Mouse (Mus musculus): Measurements from ENCODE around the gene Ccdc73. TPM values are rescaled to one million over a fixed set of nuclear protein-coding genes. Genes with fewer than 3 reads are reported as not detected.
A peak's percentile ranks its signal among the peaks of the same experiment; 100 is the strongest.

Ccdc73 gene
- polyA plus RNA-seq, 1 experiment from 2014 or later: 12.6 TPM

DNA sequence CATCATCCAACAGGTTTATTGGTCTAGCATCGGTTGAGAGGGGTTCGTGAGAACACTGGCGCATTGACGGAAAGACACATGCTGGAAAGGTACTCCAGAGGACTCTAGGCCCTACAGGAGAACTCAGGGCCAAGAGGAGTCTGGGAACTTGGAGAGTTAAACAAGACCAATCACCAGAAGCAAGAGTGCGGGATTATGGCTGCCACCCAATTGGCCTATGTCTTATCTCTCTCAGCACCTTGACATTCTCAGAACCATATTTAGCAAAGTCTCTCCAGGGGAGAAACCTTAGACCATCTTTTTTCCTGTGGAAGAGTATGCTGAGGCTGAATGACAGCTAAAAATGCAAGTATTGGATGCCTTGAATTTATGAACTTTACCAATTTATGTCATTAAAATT, 171.3 kb downstream of the Ccdc73 start:
- no peaks in the 10 kb centered on the region for H3K36me3 ChIP-seq (ENCODE audit: insufficient read depth, low read length)
- TF ChIP-seq CTCF (IDR thresholded peaks at IDR 0.05; ENCODE audit: low read depth): no peak
- no peak overlapping the region for H3K4me2 ChIP-seq (ENCODE audit: low read length)
- no peaks in the 10 kb centered on the region for H3K27me3 ChIP-seq (ENCODE audit: insufficient read depth, low read length)
- H3K4me1 ChIP-seq (replicated peaks; ENCODE audit: insufficient read depth, low read length): peaks cover 7% of the 10 kb centered on the region; the same call in 1 of the 2 replicates
- no peak overlapping the region for H3K4me3 ChIP-seq (replicated peaks; ENCODE audit: low read depth, low read length)
- no peaks in the 10 kb centered on the region for H3K9me3 ChIP-seq (replicated peaks; ENCODE audit: low read length)
- H3K9ac ChIP-seq (ENCODE audit: low read depth, low read length): no peak overlapping the region
- no peak overlapping the region for H3K27ac ChIP-seq
- DNase-seq (ENCODE audit: low spot score) (no peak), ATAC-seq (replicated peaks; ENCODE audit: low FRiP score, low read depth) (no peak)
- 91% methylated on average over 5 of the region's 5 CpGs for WGBS

DNA sequence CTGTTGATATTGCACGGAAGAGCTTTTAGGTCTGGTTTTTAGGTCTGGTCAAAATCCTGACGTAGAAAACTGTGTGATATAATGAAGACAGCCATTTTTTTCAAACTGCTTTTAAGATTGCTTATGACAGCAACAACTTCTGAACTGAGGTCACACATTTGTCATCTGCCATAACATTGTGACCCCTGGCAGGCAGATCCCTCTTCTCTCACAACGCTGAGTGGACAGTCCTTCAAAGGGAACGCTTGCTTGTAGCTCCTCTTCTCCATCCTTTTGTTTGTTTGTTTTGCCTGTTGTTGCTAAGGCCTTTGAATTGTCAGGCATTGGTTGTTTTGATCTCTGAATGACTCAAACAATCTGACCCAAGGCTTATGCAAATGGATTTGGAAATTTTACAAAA, 173.3 kb downstream of the Ccdc73 start:
- 60% methylated on average over 4 of the region's 4 CpGs for WGBS
- no peak for DNase-seq (ENCODE audit: low spot score)
- H3K9me3 ChIP-seq (replicated peaks; ENCODE audit: low read length): no peaks in the 10 kb centered on the region
- H3K9ac ChIP-seq (ENCODE audit: low read depth, low read length): no peak overlapping the region
- TF ChIP-seq CTCF (IDR thresholded peaks at IDR 0.05; ENCODE audit: low read depth): no peak
- H3K4me3 ChIP-seq (replicated peaks; ENCODE audit: low read depth, low read length): no peak overlapping the region
- H3K27me3 ChIP-seq (ENCODE audit: insufficient read depth, low read length): no peaks in the 10 kb centered on the region
- H3K36me3 ChIP-seq (ENCODE audit: insufficient read depth, low read length): no peaks in the 10 kb centered on the region
- H3K4me1 ChIP-seq (replicated peaks; ENCODE audit: insufficient read depth, low read length): peaks cover 1% of the 10 kb centered on the region; the same call in 1 of the 2 replicates
- no peak overlapping the region for H3K4me2 ChIP-seq (ENCODE audit: low read length)
- ATAC-seq (replicated peaks; ENCODE audit: low FRiP score, low read depth): no peak
- H3K27ac ChIP-seq: no peak overlapping the region

- H3K27me3 ChIP-seq (ENCODE audit: insufficient read depth, low read length): no peaks in the 10 kb centered on the region
- H3K9me3 ChIP-seq (replicated peaks; ENCODE audit: low read length): no peaks in the 10 kb centered on the region
- H3K4me3 ChIP-seq (replicated peaks; ENCODE audit: low read depth, low read length): no peak overlapping the region
- ATAC-seq (replicated peaks; ENCODE audit: low FRiP score, low read depth) (no peak), DNase-seq (ENCODE audit: low spot score) (peak; percentile 89)
- H3K4me2 ChIP-seq (ENCODE audit: low read length): no peak overlapping the region
- no peak overlapping the region for H3K27ac ChIP-seq
- H3K4me1 ChIP-seq (replicated peaks; ENCODE audit: insufficient read depth, low read length): no peaks in the 10 kb centered on the region
- no peak for TF ChIP-seq CTCF (IDR thresholded peaks at IDR 0.05; ENCODE audit: low read depth)
- WGBS: 16% methylated on average over 4 of the region's 4 CpGs
- H3K36me3 ChIP-seq (ENCODE audit: insufficient read depth, low read length): no peaks in the 10 kb centered on the region
- no peak overlapping the region for H3K9ac ChIP-seq (ENCODE audit: low read depth, low read length)
These were observed 175.5 kb downstream of the Ccdc73 start for GRCm38 (mm10) chr2:105043152-105043551.

DNA sequence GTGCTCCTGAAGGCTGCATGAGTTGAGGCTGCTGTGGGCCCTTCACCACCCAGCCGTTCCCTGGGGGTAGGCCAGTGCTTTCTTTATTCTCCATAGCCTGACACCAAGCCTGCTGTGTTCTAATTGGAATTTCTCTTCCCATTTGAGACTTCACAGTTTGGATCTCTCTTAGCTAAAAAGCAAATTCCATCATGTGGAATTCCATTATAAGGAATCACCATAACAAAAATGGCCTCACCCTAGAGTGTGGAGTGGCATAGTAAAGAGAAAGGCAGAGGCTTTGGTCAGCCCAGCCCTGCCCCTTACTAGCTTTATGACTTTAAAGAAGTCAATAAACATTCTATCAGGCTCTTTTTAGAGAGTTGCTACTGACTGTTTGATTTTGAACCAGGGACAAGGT, 180.7 kb downstream of the Ccdc73 start:
- no peaks in the 10 kb centered on the region for H3K4me1 ChIP-seq (replicated peaks; ENCODE audit: insufficient read depth, low read length)
- H3K27ac ChIP-seq: no peak overlapping the region
- H3K4me2 ChIP-seq (ENCODE audit: low read length): no peak overlapping the region
- no peaks in the 10 kb centered on the region for H3K27me3 ChIP-seq (ENCODE audit: insufficient read depth, low read length)
- TF ChIP-seq CTCF (IDR thresholded peaks at IDR 0.05; ENCODE audit: low read depth): no peak
- DNase-seq (ENCODE audit: low spot score) (no peak), ATAC-seq (replicated peaks; ENCODE audit: low FRiP score, low read depth) (no peak)
- WGBS: 64% methylated on average over 1 of the region's 1 CpGs
- H3K36me3 ChIP-seq (ENCODE audit: insufficient read depth, low read length): no peaks in the 10 kb centered on the region
- H3K9me3 ChIP-seq (replicated peaks; ENCODE audit: low read length): no peaks in the 10 kb centered on the region
- no peak overlapping the region for H3K9ac ChIP-seq (ENCODE audit: low read depth, low read length)
- no peak overlapping the region for H3K4me3 ChIP-seq (replicated peaks; ENCODE audit: low read depth, low read length)

GRCm38 (mm10) chr2:105055529-105055928, 187.9 kb downstream of the Ccdc73 start:
- WGBS: 36% methylated on average over 1 of the region's 1 CpGs
- no peak for TF ChIP-seq CTCF (IDR thresholded peaks at IDR 0.05; ENCODE audit: low read depth)
- ATAC-seq (replicated peaks; ENCODE audit: low FRiP score, low read depth): no peak
- Histone ChIP-seq H3K27me3 (ENCODE audit: insufficient read depth, low read length) (no peaks in the 10 kb centered on the region), H3K4me1 (replicated peaks; ENCODE audit: insufficient read depth, low read length) (no peaks in the 10 kb centered on the region), H3K27ac (no peak overlapping the region), H3K4me3 (replicated peaks; ENCODE audit: low read depth, low read length) (no peak overlapping the region), H3K4me2 (ENCODE audit: low read length) (no peak overlapping the region), H3K9ac (ENCODE audit: low read depth, low read length) (no peak overlapping the region), H3K9me3 (replicated peaks; ENCODE audit: low read length) (no peaks in the 10 kb centered on the region), H3K36me3 (ENCODE audit: insufficient read depth, low read length) (no peaks in the 10 kb centered on the region)
- no peak for DNase-seq (ENCODE audit: low spot score)

- ATAC-seq (replicated peaks; ENCODE audit: low FRiP score, low read depth) (no peak), DNase-seq (ENCODE audit: low spot score) (no peak)
- Histone ChIP-seq H3K27ac (no peak overlapping the region), H3K9ac (ENCODE audit: low read depth, low read length) (no peak overlapping the region), H3K27me3 (ENCODE audit: insufficient read depth, low read length) (no peaks in the 10 kb centered on the region), H3K4me3 (replicated peaks; ENCODE audit: low read depth, low read length) (no peak overlapping the region), H3K36me3 (ENCODE audit: insufficient read depth, low read length) (no peaks in the 10 kb centered on the region), H3K4me2 (ENCODE audit: low read length) (no peak overlapping the region), H3K4me1 (replicated peaks; ENCODE audit: insufficient read depth, low read length) (0 out of 2 replicates have a peak, but pooled peaks cover 2% of the 10 kb centered on the region), H3K9me3 (replicated peaks; ENCODE audit: low read length) (no peaks in the 10 kb centered on the region)
- 50% methylated on average over 7 of the region's 7 CpGs for WGBS
- TF ChIP-seq CTCF (IDR thresholded peaks at IDR 0.05; ENCODE audit: low read depth): no peak
These were observed 191.0 kb downstream of the Ccdc73 start for GRCm38 (mm10) chr2:105058577-105059116.
